Mouse (Mus musculus) ES-E14 (cell line): ENCODE results near the gene Fam104a. TPM values are rescaled to one million over a fixed set of nuclear protein-coding genes. Genes with fewer than 3 reads are reported as not detected.

Experiments used
- DNase-seq: peaks from one replicate; pipeline ENCODE4 v3.0.0-alpha.2; 2013; ENCODE audit warnings: low read depth, low spot score
- H3K27ac ChIP-seq: 2 replicates; pipeline ENCODE4 v1.5.1; 2012; ENCODE audit warnings: low read depth, mild to moderate bottlenecking, low read length, moderate library complexity, mixed read lengths; ENCODE audit not compliant: poor library complexity, insufficient read depth, severe bottlenecking
- H3K36me3 ChIP-seq: 2 replicates; pipeline ENCODE4 v1.6.1; 2012; ENCODE audit warnings: mild to moderate bottlenecking, low read length, moderate library complexity, mixed read lengths; ENCODE audit not compliant: control insufficient read depth, poor library complexity, insufficient read depth, severe bottlenecking
- H3K4me1 ChIP-seq, 2 experiments: fragments of 150-350 bp in 1 of 2; sonication (generic) in 1 of 2; 2 replicates each; pipeline ENCODE4 v1.6.1; 2012; ENCODE audit warnings: low read length in 2 of 2, mild to moderate bottlenecking in 1 of 2, mixed read lengths in 1 of 2; ENCODE audit not compliant: control insufficient read depth in 2 of 2, insufficient read depth in 2 of 2, poor library complexity in 1 of 2
- H3K4me3 ChIP-seq, 2 experiments: fragments of 150-350 bp in 1 of 2; sonication (generic) in 1 of 2; 2 replicates each; pipeline ENCODE4 v1.5.1; 2012; ENCODE audit warnings: low read length in 2 of 2, low read depth in 1 of 2, mild to moderate bottlenecking in 1 of 2, mixed read lengths in 1 of 2; ENCODE audit not compliant: insufficient read depth in 1 of 2, poor library complexity in 1 of 2, severe bottlenecking in 1 of 2
- H3K9ac ChIP-seq: 2 replicates; pipeline ENCODE4 v1.6.1; 2012; ENCODE audit warnings: low read depth, mild to moderate bottlenecking, low read length, mixed read lengths; ENCODE audit not compliant: poor library complexity, insufficient read depth, severe bottlenecking
- H3K9me3 ChIP-seq: fragments of 150-350 bp; sonication (generic); 2 replicates; pipeline ENCODE4 v1.6.1; 2012; ENCODE audit warnings: low read depth, mild to moderate bottlenecking, low read length; ENCODE audit not compliant: control insufficient read depth, insufficient read depth
- CHD2 ChIP-seq: IDR thresholded peaks from 2 replicates; pipeline ENCODE4 v1.6.1; 2014; ENCODE audit warnings: mild to moderate bottlenecking, low read depth, low read length, inconsistent platforms
- HCFC1 ChIP-seq: IDR thresholded peaks from 2 replicates; pipeline ENCODE4 v1.6.1; 2012; ENCODE audit warnings: low read length, inconsistent platforms, borderline replicate concordance; ENCODE audit not compliant: insufficient read depth
- MAFK ChIP-seq: IDR thresholded peaks from 2 replicates; pipeline ENCODE4 v1.6.1; 2014; ENCODE audit warnings: mild to moderate bottlenecking, low read depth, low read length, inconsistent platforms; ENCODE audit not compliant: insufficient read depth
- ZC3H11A ChIP-seq: IDR thresholded peaks from 2 replicates; pipeline ENCODE4 v1.6.1; 2012; ENCODE audit warnings: low read depth, mild to moderate bottlenecking, inconsistent platforms, low read length, borderline replicate concordance
- ZNF384 ChIP-seq: IDR thresholded peaks from 2 replicates; pipeline ENCODE4 v1.6.1; 2012; ENCODE audit warnings: low read depth, low read length, inconsistent platforms
- in situ Hi-C, 2 experiments: fragments of 600-800 bp; cut with MboI; formaldehyde crosslinking; loops; one replicate each; pipeline ENCODE4 v1.15.1; 2025; ENCODE audit warnings: low sequenced_read_pairs in 2 of 2, inconsistent platforms in 1 of 2; ENCODE audit not compliant: unreplicated experiment in 2 of 2
- total RNA-seq: library from RNA; depleted of rRNA; stranded (reverse); fragments of 300-350 nt; gene quantifications from 2 replicates; pipeline ENCODE4 v1.2.3, GENCODE M21; 2012

Gene Fam104a
- total RNA-seq, 1 experiment, result 18.0 TPM

- Histone ChIP-seq H3K27ac (no peak overlapping the region), H3K4me3 (no peak overlapping the region), H3K4me1 (peaks cover 2 to 5% of the 10 kb centered on the region in 2 experiments; a peak in 3 of 4 replicates), H3K36me3 (peaks cover 36% of the 10 kb centered on the region), H3K9me3 (no peaks in the 10 kb centered on the region), H3K9ac (no peak overlapping the region)
- no peak for TF ChIP-seq ZC3H11A
- TF ChIP-seq CHD2, result no peak
- TF ChIP-seq HCFC1, result no peak
- no peak for TF ChIP-seq MAFK
- TF ChIP-seq ZNF384, result no peak
- in situ Hi-C loops, result no loop called here
- DNase-seq, result no peak
Observed at GRCm38 (mm10) chr11:113690506-113690905, 6.6 kb upstream of the Fam104a start.

- DNase-seq, result peak; percentile 62
- TF ChIP-seq ZC3H11A, result no peak
- TF ChIP-seq CHD2, result no peak
- no peak for TF ChIP-seq HCFC1
- TF ChIP-seq ZNF384, result no peak
- TF ChIP-seq MAFK, result no peak
- in situ Hi-C loops, result no loop called here
- H3K9ac ChIP-seq, result no peak overlapping the region
- no peak overlapping the region; a peak in 1 of 4 replicates for H3K4me3 ChIP-seq
- no peaks in the 10 kb centered on the region for H3K9me3 ChIP-seq
- no peak overlapping the region for H3K27ac ChIP-seq
- peaks cover 2 to 5% of the 10 kb centered on the region in 2 experiments; a peak in 3 of 4 replicates for H3K4me1 ChIP-seq
- H3K36me3 ChIP-seq, result peaks cover 24% of the 10 kb centered on the region
Observed at GRCm38 (mm10) chr11:113687031-113687430, 3.1 kb upstream of the Fam104a start.

GRCm38 (mm10) chr11:113684707-113685426 is 912 bp upstream of the Fam104a start:
- in situ Hi-C loops, result no loop called here
- TF ChIP-seq ZNF384 (no peak), CHD2 (no peak), ZC3H11A (no peak), MAFK (no peak), HCFC1 (no peak)
- peaks cover 21% of the 10 kb centered on the region for H3K36me3 ChIP-seq
- H3K9me3 ChIP-seq, result no peaks in the 10 kb centered on the region
- peak overlapping the region; percentile 11; the same call in 1 of the 2 replicates for H3K27ac ChIP-seq
- H3K4me1 ChIP-seq, result peaks cover 4 to 8% of the 10 kb centered on the region in 2 experiments; a peak in 3 of 4 replicates
- no peak for DNase-seq
- peak overlapping the region; percentile 74 for H3K9ac ChIP-seq
- H3K4me3 ChIP-seq, result peak overlapping the region; percentile 87 to 95

DNA sequence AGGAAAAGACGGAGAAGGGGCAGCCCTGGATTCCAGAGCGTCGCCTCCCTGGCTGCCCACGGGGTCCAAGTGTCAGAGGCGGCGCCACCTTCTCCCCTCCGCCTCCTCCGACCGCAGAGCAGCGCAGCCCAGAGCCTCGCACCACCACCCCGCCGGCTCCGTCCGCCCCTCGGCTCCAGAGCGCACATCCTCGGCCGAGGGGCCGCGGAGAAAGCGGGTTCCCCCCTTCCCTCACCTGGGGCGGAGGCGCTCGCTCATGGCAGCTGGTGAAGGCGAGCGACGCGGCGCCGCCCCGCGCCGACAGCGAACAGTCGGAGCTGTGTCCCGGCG is 363 bp downstream of the Fam104a start:
- Histone ChIP-seq H3K4me3 (peak overlapping the region; percentile 87 to 95), H3K4me1 (peaks cover 7 to 8% of the 10 kb centered on the region in 2 experiments), H3K9ac (peak overlapping the region; percentile 88), H3K9me3 (no peaks in the 10 kb centered on the region), H3K36me3 (peaks cover 11% of the 10 kb centered on the region), H3K27ac (peak overlapping the region; percentile 77)
- in situ Hi-C loops, result no loop called here
- TF ChIP-seq ZC3H11A (no peak), MAFK (no peak), CHD2 (no peak), ZNF384 (no peak), HCFC1 (no peak)
- DNase-seq, result peak; percentile 30
